ENCODE assay signal across 29 mouse cellular contexts in the genomic region with DNA sequence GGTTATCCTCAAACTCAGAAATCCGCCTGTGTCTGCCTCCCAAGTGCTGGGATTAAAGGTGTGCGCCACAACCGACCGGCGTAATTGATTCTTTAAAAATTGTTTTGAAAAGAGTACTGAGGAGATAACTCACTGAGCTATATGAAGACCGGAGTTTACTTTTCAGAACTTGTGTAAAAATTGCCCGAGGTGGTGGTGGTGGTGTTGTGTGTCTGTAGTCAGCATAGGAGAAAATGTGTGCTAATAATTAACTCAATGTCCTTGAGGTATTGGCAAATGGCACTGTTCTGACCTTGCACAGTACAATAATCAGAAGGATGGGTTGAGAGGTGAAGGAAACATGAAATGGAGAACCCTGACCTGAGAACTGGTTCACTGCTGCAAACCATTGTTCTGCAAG. TPM values are rescaled to one million over a fixed set of nuclear protein-coding genes. Genes with fewer than 3 reads are reported as not detected.
A peak's percentile ranks its signal among the peaks of the same experiment; 100 is the strongest.
DNase-seq lines count a peak whose midpoint lies in the region; ATAC-seq and TF ChIP-seq lines count a peak whose summit lies in the region.
"Had no signal": no experiment of that assay in that cellular context is flagged by ENCODE, and none has a peak within 500 bp of the region (broad histone marks: within the 10 kb centered on the region; RNA-seq: fewer than 3 reads in every experiment).

No protein-coding gene starts in this region.

- DNase-seq in adrenal gland, adult 2 months: peak; percentile 17
- no peak for DNase-seq in adrenal gland, adult 8-10 months
- DNase-seq in kidney, postnatal 36 days: peak; percentile 25 to 52
- DNase-seq in kidney, adult 11 months: no peak
- DNase-seq in limb, embryonic 10.5 days (ENCODE audit: low spot score): no peak
- DNase-seq in urinary bladder, postnatal 25 days (ENCODE audit: low spot score): no peak
- DNase-seq: adrenal gland, postnatal 14 days; cerebellum, postnatal 10 days; gastrocnemius, adult 2 months; heart, postnatal 14 days; kidney, postnatal 4 days; layer of hippocampus, adult 9-11 months; left cerebral cortex, postnatal 4 days; lung, embryonic 14.5 days; midbrain, embryonic 14.5 days; thymus, postnatal 4 days had no signal

- TF ChIP-seq CTCF in small intestine, adult 2 months (IDR thresholded peaks at IDR 0.05; ENCODE audit: extremely low read depth, insufficient read length, insufficient replicate concordance, low read depth, low read length): no peak

- H3K4me3 ChIP-seq in limb, embryonic 10.5 days: no peak overlapping the region
- H3K4me3 ChIP-seq in small intestine, adult 2 months (ENCODE audit: low read depth, low read length): peak overlapping the region; percentile 37
- H3K4me3 ChIP-seq: embryonic facial prominence, embryonic 12.5 days; gastrocnemius, adult 2 months; heart, embryonic 12.5 days; hindbrain, embryonic 12.5 days; left cerebral cortex, adult 2 months; neural tube, embryonic 13.5 days had no signal

- H3K9me3 ChIP-seq in limb, embryonic 10.5 days (replicated peaks): no peaks in the 10 kb centered on the region
- H3K9me3 ChIP-seq: embryonic facial prominence, embryonic 12.5 days; heart, embryonic 12.5 days; hindbrain, embryonic 12.5 days; neural tube, embryonic 13.5 days had no signal

- peaks cover 15% of the 10 kb centered on the region for H3K4me1 ChIP-seq in limb, embryonic 10.5 days
- H3K4me1 ChIP-seq in small intestine, adult 2 months (ENCODE audit: control insufficient read depth, insufficient read depth, insufficient read length, low read length): peaks cover 6% of the 10 kb centered on the region; the same call in 1 of the 2 replicates

- TF ChIP-seq POLR2A in small intestine, adult 2 months (IDR thresholded peaks at IDR 0.05; ENCODE audit: low read depth, low read length): no peak

- H3K27ac ChIP-seq in limb, embryonic 10.5 days: peak overlapping the region; percentile 4; the same call in 1 of the 2 replicates
- H3K27ac ChIP-seq in small intestine, adult 2 months (ENCODE audit: insufficient read depth, low read depth, low read length): peak overlapping the region; percentile 93
- H3K27ac ChIP-seq: embryonic facial prominence, embryonic 12.5 days; gastrocnemius, adult 2 months; hindbrain, embryonic 12.5 days; left cerebral cortex, adult 2 months; neural tube, embryonic 13.5 days had no signal

- H3K27me3 ChIP-seq in limb, embryonic 10.5 days (ENCODE audit: low read depth, poor library complexity, severe bottlenecking): no peaks in the 10 kb centered on the region
- H3K27me3 ChIP-seq in small intestine, adult 2 months (ENCODE audit: control insufficient read depth, insufficient read depth, low read length): no peaks in the 10 kb centered on the region
- H3K27me3 ChIP-seq: embryonic facial prominence, embryonic 12.5 days; heart, embryonic 12.5 days; hindbrain, embryonic 12.5 days; neural tube, embryonic 13.5 days; Patski had no signal

- ATAC-seq in megakaryocyte-erythroid progenitor cell, adult 5-6 weeks (replicated peaks; ENCODE audit: low FRiP score, low TSS enrichment, poor library complexity, severe bottlenecking): no peak
- ATAC-seq: inflammation-experienced regulatory T-cells, adult 6 months; Patski had no signal

- no peaks in the 10 kb centered on the region for H3K36me3 ChIP-seq in limb, embryonic 10.5 days
- peaks cover 8% of the 10 kb centered on the region; the same call in 1 of the 2 replicates for H3K36me3 ChIP-seq in small intestine, adult 2 months (ENCODE audit: control insufficient read depth, insufficient read depth, low read length)
- H3K36me3 ChIP-seq: embryonic facial prominence, embryonic 12.5 days; heart, embryonic 12.5 days; hindbrain, embryonic 12.5 days; neural tube, embryonic 13.5 days had no signal

- WGBS in limb, embryonic 10.5 days: 93% methylated on average over 7 of the region's 7 CpGs
- 30% methylated on average over 7 of the region's 7 CpGs for WGBS in small intestine, adult 2 months

RNA-seq across cellular contexts. Expression of gene Hist1h2bc, which starts 3.9 kb away (rescaled TPM):
- 100 to 1,000 TPM; 143 to 210 TPM for total RNA-seq in adrenal gland, adult 2 months (2021)
- polyA plus RNA-seq in adrenal gland, adult 2 months (2012; rRNA removed): 308 and 343 TPM in 2 replicates
- 100 to 1,000 TPM; 105 to 176 (median 135) TPM for total RNA-seq in adrenal gland, adult 8-10 months (2022)
- 16.9 and 17.0 TPM in 2 replicates for polyA plus RNA-seq in limb, embryonic 10.5 days (2016; fragmentation: Nextera tagmentation; extraction: Ambion mirVana)
- polyA plus RNA-seq in small intestine, adult 2 months (2012; rRNA removed): 210 and 772 TPM in 2 replicates
- 74.9 and 133 TPM in 2 replicates for total RNA-seq in megakaryocyte-erythroid progenitor cell, adult 5-6 weeks (2014; fragmentation: Nextera tagmentation)
- 136 and 209 TPM in 2 replicates for total RNA-seq in megakaryocyte-erythroid progenitor cell, adult 5-6 weeks (2017)

RNA-seq across cellular contexts. Expression of gene Hist1h2ac, which starts 4.2 kb away (rescaled TPM):
- total RNA-seq in adrenal gland, adult 2 months (2021): 1 to 10 TPM; 2.0 to 2.5 TPM
- polyA plus RNA-seq in adrenal gland, adult 2 months (2012; rRNA removed): 0.34 and 0.87 TPM in 2 replicates
- 1 to 10 TPM; 1.8 to 3.2 (median 2.3) TPM for total RNA-seq in adrenal gland, adult 8-10 months (2022)
- polyA plus RNA-seq in limb, embryonic 10.5 days (2016; fragmentation: Nextera tagmentation; extraction: Ambion mirVana): 0.60 and 0.98 TPM in 2 replicates
- 3.1 and 4.0 TPM in 2 replicates for polyA plus RNA-seq in small intestine, adult 2 months (2012; rRNA removed)
- total RNA-seq in megakaryocyte-erythroid progenitor cell, adult 5-6 weeks (2014; fragmentation: Nextera tagmentation): 3.8 and 6.0 TPM in 2 replicates
- total RNA-seq in megakaryocyte-erythroid progenitor cell, adult 5-6 weeks (2017): 56.0 and 87.4 TPM in 2 replicates

RNA-seq across cellular contexts. Expression of gene Hist1h1t, which starts 7.7 kb away (rescaled TPM):
- not detected for total RNA-seq in adrenal gland, adult 2 months (2021)
- polyA plus RNA-seq in adrenal gland, adult 2 months (2012; rRNA removed): not detected in 2 replicates
- under 1 TPM in 1 of 4 experiments, not detected in 3; 0.26 TPM for total RNA-seq in adrenal gland, adult 8-10 months (2022)
- 0.26 TPM in 1 of 2 replicates, not detected in the other for polyA plus RNA-seq in limb, embryonic 10.5 days (2016; fragmentation: Nextera tagmentation; extraction: Ambion mirVana)
- polyA plus RNA-seq in small intestine, adult 2 months (2012; rRNA removed): not detected in 2 replicates
- total RNA-seq in megakaryocyte-erythroid progenitor cell, adult 5-6 weeks (2014; fragmentation: Nextera tagmentation): 1.3 TPM in 1 of 2 replicates, not detected in the other
- 1.3 TPM in 1 of 2 replicates, not detected in the other for total RNA-seq in megakaryocyte-erythroid progenitor cell, adult 5-6 weeks (2017)
- total RNA-seq: gastrocnemius, adult 2 months; left cerebral cortex, adult 2 months; left cerebral cortex, postnatal 4 days had no signal
- polyA plus RNA-seq: brain, embryonic 14.5 days; gonadal fat pad, adult 2 months; heart, embryonic 12.5 days; hindbrain, embryonic 12.5 days; inflammation-experienced regulatory T-cells, adult 6 months; lung, embryonic 14.5 days; midbrain, embryonic 14.5 days; neural tube, embryonic 13.5 days; spleen, adult 2 months; stomach, embryonic 14.5 days had no signal

RNA-seq across cellular contexts. Expression of gene Hist1h4c, which starts 10.3 kb away (rescaled TPM):
- total RNA-seq in adrenal gland, adult 2 months (2021): 10 to 100 TPM; 70.2 to 84.7 TPM
- 1.7 and 2.8 TPM in 2 replicates for polyA plus RNA-seq in adrenal gland, adult 2 months (2012; rRNA removed)
- 10 to 100 TPM; 71.9 to 93.9 (median 88.6) TPM for total RNA-seq in adrenal gland, adult 8-10 months (2022)
- polyA plus RNA-seq in limb, embryonic 10.5 days (2016; fragmentation: Nextera tagmentation; extraction: Ambion mirVana): 6.4 and 6.5 TPM in 2 replicates
- polyA plus RNA-seq in small intestine, adult 2 months (2012; rRNA removed): 13.7 and 17.8 TPM in 2 replicates
- total RNA-seq in megakaryocyte-erythroid progenitor cell, adult 5-6 weeks (2014; fragmentation: Nextera tagmentation): 153 and 163 TPM in 2 replicates
- total RNA-seq in megakaryocyte-erythroid progenitor cell, adult 5-6 weeks (2017): 166 and 397 TPM in 2 replicates

RNA-seq across cellular contexts. Expression of gene Hfe, which starts 22.7 kb away (rescaled TPM):
- 10 to 100 TPM; 22.3 to 33.0 TPM for total RNA-seq in adrenal gland, adult 2 months (2021)
- polyA plus RNA-seq in adrenal gland, adult 2 months (2012; rRNA removed): 27.9 and 30.3 TPM in 2 replicates
- 10 to 100 TPM; 27.4 to 41.7 (median 33.5) TPM for total RNA-seq in adrenal gland, adult 8-10 months (2022)
- polyA plus RNA-seq in limb, embryonic 10.5 days (2016; fragmentation: Nextera tagmentation; extraction: Ambion mirVana): 1.6 and 2.0 TPM in 2 replicates
- 3.5 and 7.7 TPM in 2 replicates for polyA plus RNA-seq in small intestine, adult 2 months (2012; rRNA removed)
- total RNA-seq in megakaryocyte-erythroid progenitor cell, adult 5-6 weeks (2014; fragmentation: Nextera tagmentation): not detected in 2 replicates
- total RNA-seq in megakaryocyte-erythroid progenitor cell, adult 5-6 weeks (2017): 0.27 and 1.9 TPM in 2 replicates

Comparison
In these comparisons a context has a peak if more than half of its experiments do, and no peak if none do; other contexts are left out.
1. DNase-seq: peak in adrenal gland, adult 2 months (single experiment) and kidney, postnatal 36 days (2 of 2); none in adrenal gland, adult 8-10 months (single experiment), kidney, adult 11 months (single experiment), limb, embryonic 10.5 days (single experiment) and urinary bladder, postnatal 25 days (single experiment).